Mouse (Mus musculus): ENCODE measurements around the gene Olfr211.
"Not testable (repeated sequence)": the region's sequence is repeated elsewhere in the genome, so short reads cannot be mapped to it uniquely, and the experiment has no call there.

Olfr211 gene
- long read RNA-seq, experiment 1, result 0 reads
- long read RNA-seq, experiment 2, result 0 reads

- intact Hi-C loops (cut with DNase I), result no loop called here
Measured at GRCm38 (mm10) chr6:116488791-116489190, at the start of gene Olfr211. Olfr211 (plus strand) TSS chr6:116489091.

GRCm38 (mm10) chr6:116439531-116439930, 49.4 kb upstream of the Olfr211 start:
- intact Hi-C loops (cut with DNase I), result no loop called here

DNA sequence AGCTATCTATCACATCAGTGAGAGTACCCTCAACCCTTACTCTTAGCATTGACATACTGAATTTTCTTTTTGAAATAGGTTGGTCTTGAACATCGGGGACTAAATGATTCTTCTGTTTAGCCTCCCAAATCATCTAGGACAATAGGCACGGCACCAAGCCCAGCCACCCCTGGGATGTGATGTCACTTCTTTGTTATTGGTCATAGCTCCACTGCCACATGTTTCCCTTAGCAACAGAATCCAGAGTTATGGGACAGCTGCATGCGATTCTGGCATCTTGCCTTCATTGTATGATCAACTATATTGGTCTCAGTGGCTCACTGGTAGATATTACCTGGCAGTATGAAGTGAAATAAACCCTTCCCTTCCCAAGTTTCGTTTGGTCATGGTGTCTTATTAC, 48.4 kb upstream of the Olfr211 start:
- intact Hi-C loops (cut with DNase I), result no loop called here

DNA sequence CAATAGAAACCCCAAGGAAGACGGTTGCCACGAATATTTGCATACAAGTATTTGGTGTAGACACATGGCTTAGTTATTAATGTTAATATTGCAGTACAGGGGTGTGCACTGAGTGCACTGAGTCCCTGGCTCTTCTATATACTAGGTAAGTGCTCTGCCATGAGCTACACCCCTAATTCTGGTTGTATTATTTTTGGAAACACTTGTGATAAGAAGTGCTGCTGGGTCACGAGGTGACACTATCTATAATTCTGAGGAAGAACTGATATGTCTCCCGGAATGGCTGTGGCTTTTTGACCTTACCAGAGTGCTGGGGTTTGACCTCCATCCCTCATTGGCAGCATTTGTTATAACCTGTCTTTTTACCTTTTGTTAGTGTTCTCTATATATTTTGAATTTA, 48.0 kb upstream of the Olfr211 start:
- intact Hi-C loops (cut with DNase I), result no loop called here

- intact Hi-C loops (cut with DNase I), result no loop called here
Measured at GRCm38 (mm10) chr6:116455781-116456180, 33.1 kb upstream of the Olfr211 start.

- intact Hi-C loops (cut with DNase I), result no loop called here
Measured at GRCm38 (mm10) chr6:116456482-116456881, 32.4 kb upstream of the Olfr211 start.

DNA sequence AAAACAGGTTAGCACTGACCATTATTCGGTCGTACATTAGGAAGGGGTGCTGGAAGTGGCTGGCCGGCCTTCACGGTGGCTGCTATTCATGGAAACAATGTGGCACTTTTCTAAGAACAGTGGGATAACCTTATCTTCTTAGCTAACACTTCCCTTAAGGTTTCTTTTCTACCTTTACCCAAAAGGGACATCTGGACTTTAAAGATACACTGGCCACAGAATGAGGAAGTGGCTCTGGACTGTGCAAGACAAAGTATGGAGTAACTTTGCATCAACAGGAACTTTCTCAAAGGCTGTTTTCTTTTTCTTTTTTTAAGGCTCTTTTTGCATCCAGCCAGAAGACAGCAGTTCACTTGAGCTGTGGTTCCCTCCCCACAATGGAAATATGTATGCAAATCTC, 30.2 kb upstream of the Olfr211 start:
- intact Hi-C loops (cut with DNase I), result no loop called here

DNA sequence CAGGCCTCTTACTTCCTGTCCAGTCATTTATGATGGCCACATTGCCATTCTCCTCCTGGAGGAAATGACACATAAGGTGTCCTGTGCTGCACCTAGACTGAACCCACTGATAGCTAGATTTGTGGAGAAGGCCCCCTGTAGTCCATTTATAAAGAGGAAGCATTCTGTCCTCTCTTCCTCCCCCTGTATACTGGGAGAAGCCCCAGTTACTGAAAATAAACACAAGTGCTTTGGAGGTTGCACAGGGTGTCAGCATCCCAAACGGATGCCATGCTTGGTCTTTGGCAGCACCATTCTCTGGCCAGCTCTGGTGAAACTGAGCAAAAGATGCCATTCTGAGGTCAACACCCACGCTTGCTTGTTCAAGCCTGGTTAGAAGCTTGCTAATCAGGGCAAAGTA, 29.7 kb upstream of the Olfr211 start:
- intact Hi-C loops (cut with DNase I), result no loop called here

DNA sequence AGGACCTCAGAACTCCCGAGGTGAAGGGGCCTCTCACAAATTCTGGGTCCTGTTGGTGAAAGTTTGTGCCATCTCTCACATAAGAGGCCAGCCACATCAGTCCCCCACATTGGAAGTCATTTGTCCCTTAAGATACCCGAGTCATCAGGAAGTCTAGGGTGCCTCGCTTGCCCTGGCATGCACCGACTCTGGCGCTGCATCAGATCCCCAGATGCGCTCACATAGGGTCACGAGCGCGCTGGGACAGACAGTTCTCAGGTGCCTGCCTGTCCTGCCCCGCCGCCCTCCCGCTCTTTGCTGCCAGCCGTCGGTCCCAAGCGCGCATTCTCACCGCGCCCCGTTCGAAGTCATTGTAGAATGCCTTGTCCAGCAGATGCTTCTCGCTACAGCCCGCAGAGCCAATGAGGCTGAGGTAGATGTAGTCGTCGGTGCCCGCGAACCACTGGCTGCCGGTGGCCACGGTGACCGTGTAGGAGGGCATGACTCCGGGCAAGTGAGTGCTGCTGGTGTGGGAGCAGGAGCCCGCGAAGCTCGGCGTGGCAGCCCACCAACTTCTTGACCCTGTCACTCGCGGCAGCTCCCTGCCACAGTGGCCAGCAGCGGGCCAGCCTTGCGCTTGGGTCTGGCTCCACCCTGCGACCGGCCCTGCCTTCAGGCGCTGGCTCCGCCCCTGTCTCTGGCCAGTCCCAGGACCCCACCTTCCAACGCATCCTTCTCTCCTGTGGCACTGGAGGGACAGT, 28.2 kb upstream of the Olfr211 start, which contains the start of gene Alox5:
Alox5 (minus strand) TSS at position 635 of the 740 bp plus-strand sequence.
- intact Hi-C loops (cut with DNase I), result no loop called here

- intact Hi-C loops (cut with DNase I), result no loop called here
Measured at GRCm38 (mm10) chr6:116468081-116468480, 20.8 kb upstream of the Olfr211 start.

DNA sequence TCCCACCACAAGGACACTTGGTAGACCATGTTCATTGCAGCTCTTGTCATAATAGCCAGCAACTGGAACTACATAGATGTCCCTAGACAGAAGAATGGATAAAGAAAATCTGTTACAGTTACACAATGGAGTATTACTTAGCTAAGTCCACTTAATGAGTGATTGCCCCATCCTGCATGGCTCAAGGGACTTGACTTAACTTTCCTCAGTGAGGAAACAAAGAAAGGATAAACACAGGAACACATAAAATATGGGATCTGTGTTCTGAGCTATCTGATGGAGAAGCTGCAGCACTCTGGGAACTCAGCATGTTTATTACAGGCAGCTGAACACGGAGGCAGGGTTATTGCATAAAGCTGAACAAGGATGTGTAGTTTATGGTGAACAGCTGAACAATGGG, 3.8 kb upstream of the Olfr211 start:
- intact Hi-C loops (cut with DNase I), result no loop called here

DNA sequence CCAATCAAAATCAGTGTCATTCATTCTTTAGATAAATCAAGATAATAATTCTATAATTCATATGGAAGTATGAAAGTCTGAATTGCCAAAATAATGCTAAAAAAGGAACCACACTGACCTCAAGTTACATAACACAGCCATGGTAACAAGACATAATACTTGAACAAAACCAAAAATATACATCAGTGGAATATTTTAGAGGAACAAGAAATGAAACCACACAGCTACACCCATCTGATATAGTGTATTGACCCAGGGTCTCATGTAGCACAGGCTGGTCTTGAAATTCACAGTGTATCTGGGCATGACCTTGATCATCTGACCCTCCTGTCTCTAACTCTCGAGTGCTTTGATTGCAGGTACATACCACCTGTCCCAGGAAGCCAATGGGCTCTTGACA, 2.1 kb upstream of the Olfr211 start:
- intact Hi-C loops (cut with DNase I), result no loop called here

GRCm38 (mm10) chr6:116493742-116494141, 4.9 kb downstream of the Olfr211 start:
- intact Hi-C loops (cut with DNase I), result no loop called here

GRCm38 (mm10) chr6:116495960-116496359, 7.1 kb downstream of the Olfr211 start:
- intact Hi-C loops (cut with DNase I), result no loop called here

DNA sequence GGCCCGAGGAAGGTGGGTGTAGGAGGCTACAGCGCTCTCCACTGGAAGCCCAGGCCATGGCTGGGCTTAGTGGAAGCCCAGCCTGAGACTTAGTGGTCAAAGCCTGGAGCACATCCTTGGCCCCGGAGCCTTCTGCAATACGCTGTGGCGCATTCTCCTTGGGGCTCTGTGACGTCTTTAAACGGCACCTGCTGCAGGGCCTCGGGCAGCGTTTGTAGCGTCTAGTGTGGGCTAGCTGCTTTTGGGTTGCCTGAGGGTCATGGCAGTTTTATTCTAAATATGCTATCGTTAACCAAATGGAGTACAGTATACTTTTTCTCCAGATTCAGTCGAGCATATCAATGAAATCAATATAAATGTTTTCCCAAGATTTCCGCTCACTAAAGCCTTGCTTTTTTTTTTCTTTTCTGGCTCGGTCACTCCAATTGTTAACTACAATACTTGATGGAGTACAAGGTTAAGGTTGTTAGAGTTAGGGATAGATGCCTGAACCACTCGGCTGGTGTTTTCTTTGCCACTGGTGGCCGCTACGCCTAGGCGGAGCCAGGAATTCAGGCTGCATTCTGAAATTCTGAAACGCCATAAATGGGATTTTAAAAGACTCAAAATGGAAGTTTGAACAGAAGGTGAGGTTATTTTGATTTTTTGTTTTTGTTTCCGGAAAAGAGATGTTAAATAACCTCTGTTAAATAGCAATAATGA, 17.6 kb downstream of the Olfr211 start, which contains the start of gene Olfr212:
Olfr212 (plus strand) TSS at position 215 of the 702 bp plus-strand sequence.
- intact Hi-C loops (cut with DNase I), result not testable (repeated sequence)

DNA sequence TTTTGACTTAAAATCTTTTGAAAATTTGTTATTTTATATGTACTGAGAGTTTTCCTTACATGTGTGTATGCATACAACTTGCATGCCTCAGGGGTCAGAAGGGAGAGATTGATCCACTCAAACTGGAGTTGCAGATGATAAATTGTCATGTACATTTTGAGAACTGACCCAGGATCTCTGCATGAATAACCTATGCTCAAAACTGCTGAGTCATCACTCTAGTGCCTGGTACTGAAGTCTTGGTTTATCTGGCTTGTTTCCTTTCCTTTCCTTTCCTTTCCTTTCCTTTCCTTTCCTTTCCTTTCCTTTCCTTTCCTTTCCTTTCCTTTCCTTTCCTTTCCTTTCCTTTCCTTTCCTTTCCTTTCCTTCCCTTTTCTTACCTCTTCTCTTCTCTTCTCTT, 25.9 kb downstream of the Olfr211 start:
- intact Hi-C loops (cut with DNase I), result no loop called here

- intact Hi-C loops (cut with DNase I), result no loop called here
Measured at GRCm38 (mm10) chr6:116538156-116538555, 49.3 kb downstream of the Olfr211 start, which contains the start of gene Olfr213. Olfr213 (plus strand) TSS chr6:116538456.

DNA sequence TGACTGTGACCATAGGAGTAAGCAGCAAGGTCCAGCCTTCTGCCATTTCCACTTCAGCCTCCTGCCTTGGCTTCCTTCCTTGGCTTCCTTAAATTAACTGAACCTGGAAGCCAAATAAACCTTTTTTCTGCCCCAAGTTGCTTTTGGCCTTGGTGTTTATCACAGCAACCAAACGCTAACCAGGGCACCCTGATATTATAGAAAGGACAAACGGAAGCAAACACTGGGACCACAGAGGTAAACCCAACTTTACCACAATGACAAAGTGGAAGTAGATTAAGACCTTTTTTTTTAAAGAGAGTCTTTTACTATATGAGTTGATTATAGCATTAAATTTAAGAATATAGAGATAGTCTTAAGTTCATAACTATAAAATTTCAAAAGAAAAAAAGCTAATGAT, 53.6 kb downstream of the Olfr211 start:
- intact Hi-C loops (cut with DNase I), result no loop called here

Data from adrenal gland (tissue).